Mouse (Mus musculus): ENCODE measurements around the gene Ppp1r9a. TPM values are rescaled to one million over a fixed set of nuclear protein-coding genes. Genes with fewer than 3 reads are reported as not detected.

Ppp1r9a gene
- polyA plus RNA-seq, 1 experiment from 2014 or later, result 27.2 TPM

GRCm38 (mm10) chr6:5099282-5099681 is 196.6 kb downstream of the Ppp1r9a start:
- no peak overlapping the region for H3K27ac ChIP-seq (replicated peaks)
- no peak overlapping the region for H3K9ac ChIP-seq
- no peak overlapping the region for H3K4me2 ChIP-seq
- no peaks in the 10 kb centered on the region for H3K9me3 ChIP-seq
- H3K4me3 ChIP-seq, result no peak overlapping the region
- H3K27me3 ChIP-seq, result no peaks in the 10 kb centered on the region
- 16% methylated on average over 5 of the region's 5 CpGs for WGBS
- peaks cover 21% of the 10 kb centered on the region for H3K4me1 ChIP-seq (replicated peaks)
- H3K36me3 ChIP-seq, result no peaks in the 10 kb centered on the region
- no peak for ATAC-seq (ENCODE audit: low read depth)

- Histone ChIP-seq H3K4me2 (no peak overlapping the region), H3K9ac (no peak overlapping the region), H3K27ac (replicated peaks) (no peak overlapping the region), H3K9me3 (no peaks in the 10 kb centered on the region), H3K27me3 (no peaks in the 10 kb centered on the region), H3K4me3 (no peak overlapping the region), H3K36me3 (no peaks in the 10 kb centered on the region), H3K4me1 (replicated peaks) (peaks cover 16% of the 10 kb centered on the region)
- ATAC-seq (ENCODE audit: low read depth), result no peak
- 42% methylated on average over 8 of the region's 8 CpGs for WGBS
These were observed 197.1 kb downstream of the Ppp1r9a start for GRCm38 (mm10) chr6:5099842-5100241.

GRCm38 (mm10) chr6:5100347-5100746 is 197.6 kb downstream of the Ppp1r9a start:
- WGBS, result 75% methylated on average over 10 of the region's 10 CpGs
- no peak overlapping the region for H3K4me2 ChIP-seq
- no peak overlapping the region for H3K4me3 ChIP-seq
- peaks cover 11% of the 10 kb centered on the region for H3K4me1 ChIP-seq (replicated peaks)
- H3K27me3 ChIP-seq, result no peaks in the 10 kb centered on the region
- no peaks in the 10 kb centered on the region for H3K36me3 ChIP-seq
- no peak overlapping the region for H3K9ac ChIP-seq
- H3K27ac ChIP-seq (replicated peaks), result no peak overlapping the region
- ATAC-seq (ENCODE audit: low read depth), result no peak
- no peaks in the 10 kb centered on the region for H3K9me3 ChIP-seq

- Histone ChIP-seq H3K4me1 (replicated peaks) (peaks cover 5% of the 10 kb centered on the region), H3K4me3 (no peak overlapping the region), H3K9ac (no peak overlapping the region), H3K27ac (replicated peaks) (no peak overlapping the region), H3K9me3 (no peaks in the 10 kb centered on the region), H3K27me3 (no peaks in the 10 kb centered on the region), H3K36me3 (no peaks in the 10 kb centered on the region), H3K4me2 (no peak overlapping the region)
- peak; percentile 79 for ATAC-seq (ENCODE audit: low read depth)
- 19% methylated on average over 2 of the region's 2 CpGs for WGBS
These were observed 200.0 kb downstream of the Ppp1r9a start for GRCm38 (mm10) chr6:5102741-5103140.

GRCm38 (mm10) chr6:5103769-5104168 is 201.1 kb downstream of the Ppp1r9a start:
- Histone ChIP-seq H3K4me2 (no peak overlapping the region), H3K9ac (no peak overlapping the region), H3K4me3 (no peak overlapping the region), H3K36me3 (no peaks in the 10 kb centered on the region), H3K27ac (replicated peaks) (no peak overlapping the region), H3K27me3 (no peaks in the 10 kb centered on the region), H3K4me1 (replicated peaks) (peaks cover 12% of the 10 kb centered on the region), H3K9me3 (no peaks in the 10 kb centered on the region)
- 40% methylated on average over 6 of the region's 6 CpGs for WGBS
- no peak for ATAC-seq (ENCODE audit: low read depth)

- Histone ChIP-seq H3K9ac (no peak overlapping the region), H3K4me2 (no peak overlapping the region), H3K9me3 (no peaks in the 10 kb centered on the region), H3K36me3 (no peaks in the 10 kb centered on the region), H3K27ac (replicated peaks) (no peak overlapping the region), H3K4me3 (no peak overlapping the region), H3K4me1 (replicated peaks) (peaks cover 15% of the 10 kb centered on the region), H3K27me3 (no peaks in the 10 kb centered on the region)
- ATAC-seq (ENCODE audit: low read depth), result no peak
- 82% methylated on average over 7 of the region's 7 CpGs for WGBS
These were observed 201.5 kb downstream of the Ppp1r9a start for GRCm38 (mm10) chr6:5104238-5104637.

GRCm38 (mm10) chr6:5108494-5108893 is 205.8 kb downstream of the Ppp1r9a start:
- WGBS, result 24% methylated on average over 3 of the region's 3 CpGs
- Histone ChIP-seq H3K9ac (no peak overlapping the region), H3K4me2 (no peak overlapping the region), H3K27me3 (no peaks in the 10 kb centered on the region), H3K4me1 (replicated peaks) (peaks cover 27% of the 10 kb centered on the region), H3K27ac (replicated peaks) (no peak overlapping the region), H3K4me3 (no peak overlapping the region), H3K36me3 (no peaks in the 10 kb centered on the region), H3K9me3 (no peaks in the 10 kb centered on the region)
- ATAC-seq (ENCODE audit: low read depth), result no peak

GRCm38 (mm10) chr6:5109925-5110714 is 207.4 kb downstream of the Ppp1r9a start:
- WGBS, result 4% methylated on average over 18 of the region's 18 CpGs
- Histone ChIP-seq H3K4me2 (peak overlapping the region; percentile 61), H3K27me3 (no peaks in the 10 kb centered on the region), H3K4me1 (replicated peaks) (peaks cover 23% of the 10 kb centered on the region), H3K4me3 (peak overlapping the region; percentile 39), H3K36me3 (peaks cover 3% of the 10 kb centered on the region; the same call in 1 of the 2 replicates), H3K9ac (peak overlapping the region; percentile 56), H3K27ac (replicated peaks) (0 out of 2 replicates have a peak overlapping the region, but pooled peaks have one; percentile 47), H3K9me3 (no peaks in the 10 kb centered on the region)
- ATAC-seq (ENCODE audit: low read depth), result peak; percentile 99

GRCm38 (mm10) chr6:5110715-5111048 is 208.0 kb downstream of the Ppp1r9a start:
- H3K27ac ChIP-seq (replicated peaks), result no peak overlapping the region

GRCm38 (mm10) chr6:5113103-5113502 is 210.4 kb downstream of the Ppp1r9a start:
- Histone ChIP-seq H3K9ac (no peak overlapping the region), H3K9me3 (no peaks in the 10 kb centered on the region), H3K4me1 (replicated peaks) (peaks cover 23% of the 10 kb centered on the region), H3K4me2 (no peak overlapping the region), H3K36me3 (peaks cover 21% of the 10 kb centered on the region; the same call in 1 of the 2 replicates), H3K4me3 (no peak overlapping the region), H3K27ac (replicated peaks) (no peak overlapping the region), H3K27me3 (no peaks in the 10 kb centered on the region)
- no peak for ATAC-seq (ENCODE audit: low read depth)
- WGBS, result 60% methylated on average over 8 of the region's 8 CpGs

More at GRCm38 (mm10) chr6:5110715-5111048, 208.0 kb downstream of the Ppp1r9a start:
- H3K4me3 ChIP-seq, result no peak overlapping the region
- no peaks in the 10 kb centered on the region for H3K27me3 ChIP-seq
- H3K4me2 ChIP-seq, result no peak overlapping the region
- H3K9ac ChIP-seq, result no peak overlapping the region
- ATAC-seq (ENCODE audit: low read depth), result no peak
- 17% methylated on average over 3 of the region's 3 CpGs for WGBS
- H3K9me3 ChIP-seq, result no peaks in the 10 kb centered on the region
- H3K36me3 ChIP-seq, result peaks cover 8% of the 10 kb centered on the region; the same call in 1 of the 2 replicates
- peaks cover 23% of the 10 kb centered on the region for H3K4me1 ChIP-seq (replicated peaks)

- 57% methylated on average over 5 of the region's 5 CpGs for WGBS
- no peak for ATAC-seq (ENCODE audit: low read depth)
- Histone ChIP-seq H3K27me3 (no peaks in the 10 kb centered on the region), H3K9me3 (no peaks in the 10 kb centered on the region), H3K27ac (replicated peaks) (no peak overlapping the region), H3K36me3 (peaks cover 21% of the 10 kb centered on the region; the same call in 1 of the 2 replicates), H3K4me3 (no peak overlapping the region), H3K9ac (no peak overlapping the region), H3K4me2 (no peak overlapping the region), H3K4me1 (replicated peaks) (peaks cover 16% of the 10 kb centered on the region)
These were observed 211.0 kb downstream of the Ppp1r9a start for GRCm38 (mm10) chr6:5113734-5114133.

- 90% methylated on average over 7 of the region's 7 CpGs for WGBS
- H3K4me1 ChIP-seq (replicated peaks), result peaks cover 7% of the 10 kb centered on the region
- no peak overlapping the region for H3K4me3 ChIP-seq
- no peaks in the 10 kb centered on the region for H3K27me3 ChIP-seq
- ATAC-seq (ENCODE audit: low read depth), result no peak
- no peaks in the 10 kb centered on the region for H3K9me3 ChIP-seq
- H3K27ac ChIP-seq (replicated peaks), result no peak overlapping the region
- H3K9ac ChIP-seq, result no peak overlapping the region
- peaks cover 21% of the 10 kb centered on the region for H3K36me3 ChIP-seq
- H3K4me2 ChIP-seq, result no peak overlapping the region
These were observed 212.1 kb downstream of the Ppp1r9a start for GRCm38 (mm10) chr6:5114857-5115256.
